In the genomic region with DNA sequence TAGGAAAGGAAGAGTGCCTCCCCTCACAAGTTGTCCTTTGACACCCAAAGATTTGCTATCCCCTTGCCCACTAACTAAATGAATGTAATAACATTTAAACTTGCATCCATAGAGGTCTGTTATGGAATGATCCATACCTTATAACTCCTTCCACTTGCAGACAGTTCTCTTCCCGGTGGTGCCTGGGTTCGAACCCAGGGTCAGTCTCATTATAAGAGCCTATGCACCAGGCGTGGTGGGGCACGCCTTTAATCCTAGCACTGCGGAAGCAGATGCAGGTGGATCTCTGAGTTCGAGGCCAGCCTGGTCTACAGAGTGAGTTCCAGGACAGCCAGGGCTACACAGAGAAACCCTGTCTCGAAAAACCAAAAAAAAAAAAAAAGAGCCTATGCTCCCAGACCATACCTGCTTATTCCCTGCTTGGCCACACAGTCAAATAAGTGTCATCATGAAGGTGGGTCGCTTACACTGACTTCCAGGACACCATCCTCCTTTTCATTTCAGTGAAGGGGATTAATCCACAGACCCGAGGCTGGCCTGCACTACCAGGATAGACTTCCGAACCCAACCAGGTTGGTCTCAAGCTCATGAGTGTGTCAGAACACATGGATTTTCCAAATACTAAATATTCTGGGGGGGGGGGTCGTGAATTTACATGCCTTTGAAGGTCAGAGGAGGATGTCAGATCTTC, we compare ENCODE assay signal across 8 mouse cellular contexts. TPM values are rescaled to one million over a fixed set of nuclear protein-coding genes. Genes with fewer than 3 reads are reported as not detected.
DNase-seq lines count a peak whose midpoint lies in the region; ATAC-seq lines count a peak whose summit lies in the region.

No protein-coding gene starts in this region.

- H3K9me3 ChIP-seq in heart, embryonic 12.5 days (replicated peaks): 0 out of 2 replicates have a peak, but pooled peaks cover 4% of the 10 kb centered on the region
- H3K9me3 ChIP-seq in megakaryocyte, embryonic 14.5 days: no peaks in the 10 kb centered on the region
- no peaks in the 10 kb centered on the region for H3K9me3 ChIP-seq in forebrain, embryonic 13.5 days (replicated peaks)
- H3K9me3 ChIP-seq in midbrain, embryonic 15.5 days: no peaks in the 10 kb centered on the region

- H3K9ac ChIP-seq in heart, embryonic 12.5 days: no peak overlapping the region
- no peak overlapping the region for H3K9ac ChIP-seq in forebrain, embryonic 13.5 days
- H3K9ac ChIP-seq in midbrain, embryonic 15.5 days: no peak overlapping the region

- H3K36me3 ChIP-seq in heart, embryonic 12.5 days: peaks cover 18% of the 10 kb centered on the region
- peaks cover 36% of the 10 kb centered on the region for H3K36me3 ChIP-seq in megakaryocyte, embryonic 14.5 days (replicated peaks; ENCODE audit: low read length)
- H3K36me3 ChIP-seq in forebrain, embryonic 13.5 days (ENCODE audit: poor library complexity, severe bottlenecking): peaks cover 29% of the 10 kb centered on the region
- peaks cover 8% of the 10 kb centered on the region; the same call in 1 of the 2 replicates for H3K36me3 ChIP-seq in midbrain, embryonic 15.5 days (replicated peaks)

- 71% methylated on average over 11 of the region's 11 CpGs for WGBS in heart, embryonic 12.5 days
- WGBS in forebrain, embryonic 13.5 days: 75% methylated on average over 11 of the region's 11 CpGs
- 76% methylated on average over 11 of the region's 11 CpGs for WGBS in midbrain, embryonic 15.5 days

- no peak for ATAC-seq in heart, embryonic 12.5 days (ENCODE audit: insufficient number of reproducible peaks, low FRiP score)
- ATAC-seq in megakaryocyte, adult 5-6 weeks (ENCODE audit: poor library complexity, severe bottlenecking): no peak
- no peak for ATAC-seq in forebrain, embryonic 13.5 days
- no peak for ATAC-seq in midbrain, embryonic 15.5 days (replicated peaks)

- 0 out of 2 replicates have a peak overlapping the region, but pooled peaks have one; percentile 79 for H3K4me3 ChIP-seq in heart, embryonic 12.5 days
- H3K4me3 ChIP-seq in megakaryocyte, embryonic 14.5 days (replicated peaks): peak overlapping the region; percentile 98
- H3K4me3 ChIP-seq in forebrain, embryonic 13.5 days: peak overlapping the region; percentile 7; the same call in 1 of the 2 replicates
- 0 out of 2 replicates have a peak overlapping the region, but pooled peaks have one; percentile 79 for H3K4me3 ChIP-seq in midbrain, embryonic 15.5 days

- peaks cover 62% of the 10 kb centered on the region for H3K4me1 ChIP-seq in heart, embryonic 12.5 days (replicated peaks)
- peaks cover 75% of the 10 kb centered on the region for H3K4me1 ChIP-seq in megakaryocyte, embryonic 14.5 days
- peaks cover 66% of the 10 kb centered on the region for H3K4me1 ChIP-seq in forebrain, embryonic 13.5 days
- peaks cover 60% of the 10 kb centered on the region for H3K4me1 ChIP-seq in midbrain, embryonic 15.5 days

- H3K27ac ChIP-seq in heart, embryonic 12.5 days (ENCODE audit: poor library complexity, severe bottlenecking): 0 out of 2 replicates have a peak overlapping the region, but pooled peaks have one; percentile 3
- H3K27ac ChIP-seq in forebrain, embryonic 13.5 days: peak overlapping the region; percentile 92; the same call in 1 of the 2 replicates
- peak overlapping the region; percentile 96 for H3K27ac ChIP-seq in midbrain, embryonic 15.5 days

- no peak for DNase-seq in heart, postnatal 36 days
- no peak for DNase-seq in right cerebral cortex, postnatal 14 days
- DNase-seq in ovary, postnatal 14 days (ENCODE audit: low spot score): no peak

- intact Hi-C loops in heart, postnatal 36 days (cut with DNase I): loop anchor here (2.0 kb wide), 2 partner anchors 15 to 155 kb away; a partner anchor contains a TSS

- peaks cover 34% of the 10 kb centered on the region for H3K27me3 ChIP-seq in heart, embryonic 12.5 days (replicated peaks)
- peaks cover 10% of the 10 kb centered on the region for H3K27me3 ChIP-seq in megakaryocyte, embryonic 14.5 days (replicated peaks)
- peaks cover 10% of the 10 kb centered on the region for H3K27me3 ChIP-seq in forebrain, embryonic 13.5 days
- H3K27me3 ChIP-seq in midbrain, embryonic 15.5 days (replicated peaks): no peaks in the 10 kb centered on the region

- peak overlapping the region; percentile 100 for H3K4me2 ChIP-seq in heart, embryonic 12.5 days
- H3K4me2 ChIP-seq in forebrain, embryonic 13.5 days: peak overlapping the region; percentile 96
- peak overlapping the region; percentile 81; the same call in 1 of the 2 replicates for H3K4me2 ChIP-seq in midbrain, embryonic 15.5 days

RNA-seq across cellular contexts. Expression of a gene that starts 0.5 kb away (rescaled TPM):
- polyA plus RNA-seq in heart, embryonic 12.5 days (2016; fragmentation: Nextera tagmentation; extraction: Ambion mirVana): 1.7 and 3.6 TPM in 2 replicates
- 1 to 10 TPM; 2.0 to 4.7 TPM for total RNA-seq in heart, postnatal 36 days (2021)
- polyA plus RNA-seq in megakaryocyte, embryonic 14.5 days (2012; ENCODE audit: insufficient read depth, low replicate concordance): 4.8 and 11.7 TPM in 2 replicates
- total RNA-seq in megakaryocyte, adult 5-6 weeks (2015): 1.6 and 2.2 TPM in 2 replicates
- total RNA-seq in megakaryocyte, adult 5-6 weeks (2017): 1.4 TPM in 1 of 2 replicates, not detected in the other
- polyA plus RNA-seq in forebrain, embryonic 13.5 days (2015; fragmentation: Nextera tagmentation; extraction: Ambion mirVana): 21.2 and 26.8 TPM in 2 replicates
- 65.7 and 66.9 TPM in 2 replicates for polyA plus RNA-seq in midbrain, embryonic 15.5 days (2015; fragmentation: Nextera tagmentation; extraction: Ambion mirVana)

RNA-seq across cellular contexts. Expression of a gene that starts 1.7 kb away (rescaled TPM):
- 827 and 861 TPM in 2 replicates for polyA plus RNA-seq in heart, embryonic 12.5 days (2016; fragmentation: Nextera tagmentation; extraction: Ambion mirVana)
- total RNA-seq in heart, postnatal 36 days (2021): 1,000 to 10,000 TPM; 1,105 to 1,168 TPM
- 1,192 and 1,533 TPM in 2 replicates for polyA plus RNA-seq in megakaryocyte, embryonic 14.5 days (2012; ENCODE audit: insufficient read depth, low replicate concordance)
- 161 and 162 TPM in 2 replicates for total RNA-seq in megakaryocyte, adult 5-6 weeks (2015)
- 31.0 and 34.7 TPM in 2 replicates for total RNA-seq in megakaryocyte, adult 5-6 weeks (2017)
- polyA plus RNA-seq in forebrain, embryonic 13.5 days (2015; fragmentation: Nextera tagmentation; extraction: Ambion mirVana): 454 and 459 TPM in 2 replicates
- polyA plus RNA-seq in midbrain, embryonic 15.5 days (2015; fragmentation: Nextera tagmentation; extraction: Ambion mirVana): 444 and 468 TPM in 2 replicates

RNA-seq across cellular contexts. Expression of a gene that starts 8.0 kb away (rescaled TPM):
- polyA plus RNA-seq in heart, embryonic 12.5 days (2016; fragmentation: Nextera tagmentation; extraction: Ambion mirVana): 25.9 and 28.9 TPM in 2 replicates
- total RNA-seq in heart, postnatal 36 days (2021): 100 to 1,000 TPM in 1 of 2 experiments, 10 to 100 TPM in 1; 99.9 to 117 TPM
- 171 and 203 TPM in 2 replicates for polyA plus RNA-seq in megakaryocyte, embryonic 14.5 days (2012; ENCODE audit: insufficient read depth, low replicate concordance)
- total RNA-seq in megakaryocyte, adult 5-6 weeks (2015): 29.5 and 29.6 TPM in 2 replicates
- total RNA-seq in megakaryocyte, adult 5-6 weeks (2017): 22.4 and 36.1 TPM in 2 replicates
- polyA plus RNA-seq in forebrain, embryonic 13.5 days (2015; fragmentation: Nextera tagmentation; extraction: Ambion mirVana): 35.1 and 37.9 TPM in 2 replicates
- 29.5 and 29.9 TPM in 2 replicates for polyA plus RNA-seq in midbrain, embryonic 15.5 days (2015; fragmentation: Nextera tagmentation; extraction: Ambion mirVana)

RNA-seq across cellular contexts. Expression of a gene that starts 24.5 kb away (rescaled TPM):
- polyA plus RNA-seq in heart, embryonic 12.5 days (2016; fragmentation: Nextera tagmentation; extraction: Ambion mirVana): 10.8 and 13.8 TPM in 2 replicates
- 100 to 1,000 TPM; 137 to 165 TPM for total RNA-seq in heart, postnatal 36 days (2021)
- 153 and 200 TPM in 2 replicates for polyA plus RNA-seq in megakaryocyte, embryonic 14.5 days (2012; ENCODE audit: insufficient read depth, low replicate concordance)
- total RNA-seq in megakaryocyte, adult 5-6 weeks (2015): 58.0 and 60.7 TPM in 2 replicates
- total RNA-seq in megakaryocyte, adult 5-6 weeks (2017): 142 and 146 TPM in 2 replicates
- polyA plus RNA-seq in forebrain, embryonic 13.5 days (2015; fragmentation: Nextera tagmentation; extraction: Ambion mirVana): 20.7 and 21.6 TPM in 2 replicates
- 19.6 and 20.5 TPM in 2 replicates for polyA plus RNA-seq in midbrain, embryonic 15.5 days (2015; fragmentation: Nextera tagmentation; extraction: Ambion mirVana)

RNA-seq across cellular contexts. Expression of a gene that starts 25.7 kb away (rescaled TPM):
- 110 and 118 TPM in 2 replicates for polyA plus RNA-seq in heart, embryonic 12.5 days (2016; fragmentation: Nextera tagmentation; extraction: Ambion mirVana)
- 10 to 100 TPM; 48.2 to 67.0 TPM for total RNA-seq in heart, postnatal 36 days (2021)
- 27.7 and 39.5 TPM in 2 replicates for polyA plus RNA-seq in megakaryocyte, embryonic 14.5 days (2012; ENCODE audit: insufficient read depth, low replicate concordance)
- 11.7 and 13.8 TPM in 2 replicates for total RNA-seq in megakaryocyte, adult 5-6 weeks (2015)
- 29.3 and 32.1 TPM in 2 replicates for total RNA-seq in megakaryocyte, adult 5-6 weeks (2017)
- 274 and 308 TPM in 2 replicates for polyA plus RNA-seq in forebrain, embryonic 13.5 days (2015; fragmentation: Nextera tagmentation; extraction: Ambion mirVana)
- polyA plus RNA-seq in midbrain, embryonic 15.5 days (2015; fragmentation: Nextera tagmentation; extraction: Ambion mirVana): 364 and 392 TPM in 2 replicates

Comparison
In these comparisons a context has a peak if more than half of its experiments do, and no peak if none do; other contexts are left out.
1. H3K27ac ChIP-seq: peak in every context shown above with its lines; median percentile 96 in midbrain, embryonic 15.5 days; 92 in forebrain, embryonic 13.5 days; 3 in heart, embryonic 12.5 days.
2. H3K4me3 ChIP-seq: peak in every context shown above with its lines; median percentile 98 in megakaryocyte, embryonic 14.5 days; 79 in heart, embryonic 12.5 days; 79 in midbrain, embryonic 15.5 days; 7 in forebrain, embryonic 13.5 days.